Mouse (Mus musculus) midbrain, embryonic 14.5 days (tissue): ENCODE results near the gene 2900011O08Rik. TPM values are rescaled to one million over a fixed set of nuclear protein-coding genes. Genes with fewer than 3 reads are reported as not detected.

Experiments
- ATAC-seq: fragments of 200-750 bp; cut with Nextera tagmentation; 2 replicates; pipeline ENCODE4 v1.8.0; 2017; ENCODE audit warnings: moderate number of reproducible peaks, moderate library complexity; ENCODE audit not compliant: low FRiP score, low TSS enrichment
- DNase-seq: peaks from one replicate; pipeline ENCODE4 v3.0.0-alpha.2; 2015
- H3K27ac ChIP-seq: fragments of 300-500 bp; sonication (generic); replicated peaks from 2 replicates; pipeline ENCODE4 v1.5.1; 2014; ENCODE audit warnings: mild to moderate bottlenecking, low read depth, low read length, moderate library complexity
- H3K27me3 ChIP-seq: fragments of 300-500 bp; sonication (generic); 2 replicates; pipeline ENCODE4 v1.6.1; 2014; ENCODE audit warnings: low read length, control low read depth, mixed read lengths; ENCODE audit not compliant: control insufficient read depth, insufficient read depth
- H3K36me3 ChIP-seq: fragments of 300-500 bp; sonication (generic); 2 replicates; pipeline ENCODE4 v1.6.1; 2014; ENCODE audit warnings: low read length, control low read depth; ENCODE audit not compliant: control insufficient read depth, insufficient read depth
- H3K4me1 ChIP-seq: fragments of 300-500 bp; sonication (generic); 2 replicates; pipeline ENCODE4 v1.6.1; 2014; ENCODE audit warnings: mild to moderate bottlenecking, antibody characterized with exemption, low read length, control low read depth; ENCODE audit not compliant: control insufficient read depth, insufficient read depth
- H3K4me2 ChIP-seq: fragments of 300-500 bp; sonication (generic); 2 replicates; pipeline ENCODE4 v1.6.1; 2014; ENCODE audit warnings: mild to moderate bottlenecking, low read length, moderate library complexity
- H3K4me3 ChIP-seq: fragments of 300-500 bp; sonication (generic); replicated peaks from 2 replicates; pipeline ENCODE4 v1.5.1; 2014; ENCODE audit warnings: low read depth, low read length
- H3K9ac ChIP-seq: fragments of 300-500 bp; sonication (generic); replicated peaks from 2 replicates; pipeline ENCODE4 v1.6.1; 2014; ENCODE audit warnings: mild to moderate bottlenecking, low read length, moderate library complexity
- H3K9me3 ChIP-seq: fragments of 300-500 bp; sonication (generic); 2 replicates; pipeline ENCODE4 v1.6.1; 2016; ENCODE audit warnings: low read length, control low read depth, mixed read lengths; ENCODE audit not compliant: control insufficient read depth
- WGBS: fragments of 180-500 bp; shearing (Covaris S2); extraction: QIAGEN DNeasy Blood & Tissue Kit; methylation state at CpG from one replicate; pipeline ENCODE4 v1.1.7; 2014; 5-methylcytosine and 5-hydroxymethylcytosine counted together
- polyA plus RNA-seq: library from polyadenylated mRNA; unstranded; fragments of >200 nt; fragmentation: Nextera tagmentation; extraction: Ambion mirVana; gene quantifications from 2 replicates; pipeline ENCODE4 v1.2.1, GENCODE M21; 2014

The 2900011O08Rik gene
- polyA plus RNA-seq, 1 experiment from 2014 or later = 166 TPM

DNA sequence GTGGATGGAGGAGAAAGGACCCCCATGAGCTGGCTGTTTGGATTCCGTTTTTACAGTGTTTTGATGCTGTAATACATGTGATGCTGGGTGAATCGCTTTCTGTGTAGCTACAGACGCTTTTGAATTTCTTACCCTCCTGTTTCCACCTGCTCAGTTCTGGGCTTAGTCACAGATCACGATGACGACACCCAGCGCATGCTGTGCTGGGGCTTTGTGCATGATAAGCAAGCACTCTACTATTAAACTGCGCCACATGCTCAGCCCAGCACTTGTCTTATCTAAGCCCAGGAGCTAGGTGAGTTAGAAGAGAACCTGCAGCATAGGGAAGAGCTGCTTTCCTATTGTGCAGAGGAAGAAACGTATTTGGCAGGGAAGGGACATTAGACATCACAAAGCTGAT, 58.3 kb downstream of the 2900011O08Rik start:
- no peak overlapping the region for H3K9ac ChIP-seq
- ATAC-seq (no peak), DNase-seq (no peak)
- no peak overlapping the region for H3K4me2 ChIP-seq
- H3K4me3 ChIP-seq = no peak overlapping the region
- no peaks in the 10 kb centered on the region for H3K9me3 ChIP-seq
- H3K36me3 ChIP-seq = no peaks in the 10 kb centered on the region
- WGBS = 79% methylated on average over 8 of the region's 8 CpGs
- no peaks in the 10 kb centered on the region for H3K4me1 ChIP-seq
- H3K27me3 ChIP-seq = no peaks in the 10 kb centered on the region
- H3K27ac ChIP-seq = no peak overlapping the region

- Histone ChIP-seq H3K4me1 (no peaks in the 10 kb centered on the region), H3K4me2 (no peak overlapping the region), H3K9ac (no peak overlapping the region), H3K36me3 (no peaks in the 10 kb centered on the region), H3K4me3 (no peak overlapping the region), H3K27me3 (no peaks in the 10 kb centered on the region), H3K27ac (no peak overlapping the region), H3K9me3 (no peaks in the 10 kb centered on the region)
- 85% methylated on average over 4 of the region's 4 CpGs for WGBS
- no peak for DNase-seq
- no peak for ATAC-seq
Observed at GRCm38 (mm10) chr16:14046224-14046756, 59.9 kb downstream of the 2900011O08Rik start.

DNA sequence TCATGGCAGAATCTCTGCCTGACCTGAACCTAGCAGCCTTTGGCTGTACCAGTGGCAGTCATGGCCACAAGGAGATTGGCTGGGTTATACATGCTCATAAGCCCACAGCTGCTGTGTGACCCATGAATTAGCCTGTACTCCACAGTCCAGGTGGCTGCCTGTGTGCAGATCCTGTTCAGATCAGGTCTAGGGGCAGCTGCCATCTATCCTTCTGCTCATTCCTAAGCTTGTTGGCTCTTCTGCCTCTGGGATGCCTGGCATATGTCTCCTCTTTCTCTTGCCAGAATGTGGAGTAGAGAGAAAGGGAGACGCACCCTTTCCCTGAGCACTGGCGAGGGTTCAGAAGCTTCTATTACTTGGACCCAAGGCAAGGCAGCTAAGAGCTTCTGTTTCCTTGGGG, 65.8 kb downstream of the 2900011O08Rik start:
- Histone ChIP-seq H3K9ac (no peak overlapping the region), H3K4me1 (no peaks in the 10 kb centered on the region), H3K9me3 (no peaks in the 10 kb centered on the region), H3K4me2 (no peak overlapping the region), H3K27me3 (no peaks in the 10 kb centered on the region), H3K4me3 (no peak overlapping the region), H3K27ac (no peak overlapping the region), H3K36me3 (no peaks in the 10 kb centered on the region)
- DNase-seq (no peak), ATAC-seq (no peak)
- 100% methylated on average over 2 of the region's 2 CpGs for WGBS

DNA sequence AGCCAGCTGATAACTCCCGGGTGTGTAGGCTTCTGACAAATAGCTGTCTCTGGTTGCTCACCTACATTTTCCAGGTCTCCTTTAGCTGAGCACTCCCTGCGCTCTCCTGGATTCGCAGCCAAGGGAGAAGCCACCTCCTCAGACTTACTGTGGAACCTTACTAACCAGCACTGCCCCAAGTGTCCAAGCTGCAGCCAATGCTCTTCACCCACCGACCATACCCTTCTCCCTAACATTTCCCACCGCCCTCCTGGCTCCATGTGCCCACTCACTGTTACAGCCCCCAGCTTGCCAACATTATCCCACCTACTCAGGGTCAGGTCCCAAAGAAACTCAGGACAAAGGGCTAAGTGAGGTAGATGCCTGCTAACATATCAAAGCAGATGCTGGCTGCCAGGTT, 66.7 kb downstream of the 2900011O08Rik start:
- Histone ChIP-seq H3K4me2 (no peak overlapping the region), H3K36me3 (no peaks in the 10 kb centered on the region), H3K4me3 (no peak overlapping the region), H3K9me3 (no peaks in the 10 kb centered on the region), H3K4me1 (peaks cover 2% of the 10 kb centered on the region; the same call in 1 of the 2 replicates), H3K27ac (no peak overlapping the region), H3K9ac (no peak overlapping the region), H3K27me3 (no peaks in the 10 kb centered on the region)
- DNase-seq (no peak), ATAC-seq (no peak)
- WGBS = 83% methylated on average over 5 of the region's 5 CpGs

GRCm38 (mm10) chr16:14055271-14055670, 68.9 kb downstream of the 2900011O08Rik start:
- H3K4me1 ChIP-seq = peaks cover 8% of the 10 kb centered on the region; the same call in 1 of the 2 replicates
- 25% methylated on average over 1 of the region's 1 CpGs for WGBS
- no peak overlapping the region for H3K4me2 ChIP-seq
- ATAC-seq (no peak), DNase-seq (peak; percentile 26)
- H3K9me3 ChIP-seq = no peaks in the 10 kb centered on the region
- H3K36me3 ChIP-seq = no peaks in the 10 kb centered on the region
- H3K27me3 ChIP-seq = no peaks in the 10 kb centered on the region
- no peak overlapping the region for H3K9ac ChIP-seq
- no peak overlapping the region for H3K27ac ChIP-seq
- H3K4me3 ChIP-seq = no peak overlapping the region

DNA sequence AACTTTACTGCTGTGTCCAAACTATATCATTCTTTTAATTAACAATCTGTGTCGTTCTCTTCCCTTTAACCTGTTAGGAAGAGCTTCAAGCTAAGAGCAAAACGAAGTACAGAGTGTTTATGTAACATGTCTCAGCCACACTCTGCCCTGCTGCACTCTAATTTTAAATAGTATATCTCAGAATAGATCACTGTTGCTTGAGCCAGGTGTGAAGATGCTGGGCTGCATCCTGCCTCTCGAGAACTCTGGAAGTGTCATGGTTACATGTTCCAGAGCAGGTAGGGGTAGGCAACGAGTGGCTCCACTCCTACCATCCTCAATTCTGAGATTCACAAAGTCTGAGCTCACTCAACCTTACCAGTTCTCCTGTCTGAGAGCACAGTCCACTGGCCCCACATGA, 70.3 kb downstream of the 2900011O08Rik start:
- DNase-seq (no peak), ATAC-seq (no peak)
- Histone ChIP-seq H3K4me2 (no peak overlapping the region), H3K27me3 (no peaks in the 10 kb centered on the region), H3K36me3 (no peaks in the 10 kb centered on the region), H3K27ac (no peak overlapping the region), H3K9ac (no peak overlapping the region), H3K9me3 (no peaks in the 10 kb centered on the region), H3K4me3 (no peak overlapping the region), H3K4me1 (peaks cover 8% of the 10 kb centered on the region; the same call in 1 of the 2 replicates)
- 81% methylated on average over 4 of the region's 4 CpGs for WGBS

DNA sequence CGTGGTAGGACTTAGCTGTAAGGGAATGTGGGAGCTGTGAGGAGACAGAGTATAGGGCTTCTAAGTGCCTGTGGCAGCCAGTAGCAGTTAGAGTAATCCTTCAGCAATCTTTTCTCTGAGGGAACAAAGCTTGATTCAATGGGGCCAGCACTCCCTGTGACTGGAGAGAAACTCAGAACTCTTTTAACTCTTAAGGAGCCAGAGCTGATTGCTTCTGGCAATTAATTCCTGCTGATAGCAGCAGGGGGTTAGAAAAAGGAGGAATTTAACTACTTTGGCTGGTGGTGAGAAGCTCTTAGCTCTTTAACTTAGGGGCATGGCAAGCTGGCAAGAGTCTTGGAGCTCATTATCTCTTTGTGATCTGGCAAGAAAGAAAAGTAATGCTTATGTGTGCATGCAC, 72.1 kb downstream of the 2900011O08Rik start:
- WGBS = 0% methylated on average over 1 of the region's 1 CpGs
- Histone ChIP-seq H3K9me3 (no peaks in the 10 kb centered on the region), H3K27ac (no peak overlapping the region), H3K4me3 (no peak overlapping the region), H3K36me3 (no peaks in the 10 kb centered on the region), H3K27me3 (no peaks in the 10 kb centered on the region), H3K4me1 (peaks cover 8% of the 10 kb centered on the region; the same call in 1 of the 2 replicates), H3K9ac (no peak overlapping the region), H3K4me2 (no peak overlapping the region)
- ATAC-seq (no peak), DNase-seq (peak; percentile 32)

GRCm38 (mm10) chr16:14059118-14059854, 72.9 kb downstream of the 2900011O08Rik start:
- DNase-seq (no peak), ATAC-seq (no peak)
- WGBS = 59% methylated on average over 1 of the region's 1 CpGs

GRCm38 (mm10) chr16:14059869-14060268, 73.5 kb downstream of the 2900011O08Rik start:
- Histone ChIP-seq H3K4me2 (no peak overlapping the region), H3K9me3 (no peaks in the 10 kb centered on the region), H3K9ac (no peak overlapping the region), H3K4me3 (no peak overlapping the region), H3K27ac (no peak overlapping the region), H3K36me3 (no peaks in the 10 kb centered on the region), H3K4me1 (peaks cover 8% of the 10 kb centered on the region; the same call in 1 of the 2 replicates), H3K27me3 (no peaks in the 10 kb centered on the region)
- DNase-seq (no peak), ATAC-seq (no peak)
- 81% methylated on average over 5 of the region's 5 CpGs for WGBS

More at GRCm38 (mm10) chr16:14059118-14059854, 72.9 kb downstream of the 2900011O08Rik start:
- no peak overlapping the region for H3K4me2 ChIP-seq
- no peaks in the 10 kb centered on the region for H3K9me3 ChIP-seq
- H3K27ac ChIP-seq = no peak overlapping the region
- H3K36me3 ChIP-seq = no peaks in the 10 kb centered on the region
- no peak overlapping the region for H3K4me3 ChIP-seq
- H3K9ac ChIP-seq = no peak overlapping the region
- H3K4me1 ChIP-seq = peaks cover 8% of the 10 kb centered on the region; the same call in 1 of the 2 replicates
- H3K27me3 ChIP-seq = no peaks in the 10 kb centered on the region
